Mouse (Mus musculus): ENCODE data around the gene Itgb8.

Gene Itgb8

GRCm38 (mm10) chr12:119238696-119239415 lies at the start of gene Itgb8:
Gene Itgb8 (minus strand): TSS chr12:119238802.
- peak; percentile 44 for DNase-seq (ENCODE audit: low spot score)

DNA sequence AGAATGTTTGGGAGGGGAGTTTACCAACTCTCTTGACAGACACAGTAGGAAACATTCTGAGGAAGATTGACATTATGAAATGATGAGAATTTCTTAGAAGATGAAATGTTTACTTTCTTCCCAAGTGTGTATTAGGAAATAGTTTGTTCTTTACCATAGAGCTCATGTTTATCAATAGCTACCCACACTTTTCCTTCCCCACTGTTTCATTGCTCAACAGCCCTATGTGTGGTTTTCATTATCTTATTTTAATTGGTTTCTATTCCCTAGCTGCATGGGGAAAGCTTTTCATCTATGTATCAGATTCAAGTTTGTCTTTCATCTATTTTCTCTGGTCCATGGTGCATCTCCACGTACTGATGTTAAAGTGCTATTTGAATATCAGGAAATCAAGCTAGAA lies 37.7 kb upstream of the Itgb8 start:
- DNase-seq (ENCODE audit: low spot score), result no peak

GRCm38 (mm10) chr12:119273605-119274004 lies 35.0 kb upstream of the Itgb8 start:
- no peak for DNase-seq (ENCODE audit: low spot score)

- DNase-seq (ENCODE audit: low spot score), result no peak
These were observed 33.4 kb upstream of the Itgb8 start for GRCm38 (mm10) chr12:119271964-119272363.

GRCm38 (mm10) chr12:119270036-119270435 lies 31.4 kb upstream of the Itgb8 start:
- no peak for DNase-seq (ENCODE audit: low spot score)

GRCm38 (mm10) chr12:119268723-119269122 lies 30.1 kb upstream of the Itgb8 start:
- no peak for DNase-seq (ENCODE audit: low spot score)

GRCm38 (mm10) chr12:119264506-119264905 lies 25.9 kb upstream of the Itgb8 start:
- DNase-seq (ENCODE audit: low spot score), result no peak

GRCm38 (mm10) chr12:119248581-119248980 lies 10.0 kb upstream of the Itgb8 start:
- no peak for DNase-seq (ENCODE audit: low spot score)

DNA sequence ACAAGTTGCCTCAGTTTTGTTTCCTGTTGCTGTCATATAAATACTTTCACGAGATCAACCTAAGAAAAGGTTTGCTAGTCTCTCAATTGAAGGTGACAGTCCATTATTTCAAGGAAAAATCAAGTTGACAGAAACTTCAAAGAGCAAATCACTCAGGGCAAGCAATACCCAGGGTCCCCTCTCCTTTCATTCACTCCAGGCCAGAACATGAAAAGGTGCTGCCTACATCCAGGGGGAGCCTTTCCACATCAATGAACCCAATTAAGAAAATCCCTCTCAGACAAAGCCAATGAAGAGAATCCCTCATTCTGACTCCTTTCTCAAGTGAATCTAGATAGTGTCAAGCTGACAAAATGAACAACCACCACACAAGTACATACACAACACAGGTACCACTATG lies 2.5 kb upstream of the Itgb8 start:
- DNase-seq (ENCODE audit: low spot score), result no peak

- peak; percentile 17 for DNase-seq (ENCODE audit: low spot score)
These were observed 494 bp downstream of the Itgb8 start for GRCm38 (mm10) chr12:119237921-119238695.

DNA sequence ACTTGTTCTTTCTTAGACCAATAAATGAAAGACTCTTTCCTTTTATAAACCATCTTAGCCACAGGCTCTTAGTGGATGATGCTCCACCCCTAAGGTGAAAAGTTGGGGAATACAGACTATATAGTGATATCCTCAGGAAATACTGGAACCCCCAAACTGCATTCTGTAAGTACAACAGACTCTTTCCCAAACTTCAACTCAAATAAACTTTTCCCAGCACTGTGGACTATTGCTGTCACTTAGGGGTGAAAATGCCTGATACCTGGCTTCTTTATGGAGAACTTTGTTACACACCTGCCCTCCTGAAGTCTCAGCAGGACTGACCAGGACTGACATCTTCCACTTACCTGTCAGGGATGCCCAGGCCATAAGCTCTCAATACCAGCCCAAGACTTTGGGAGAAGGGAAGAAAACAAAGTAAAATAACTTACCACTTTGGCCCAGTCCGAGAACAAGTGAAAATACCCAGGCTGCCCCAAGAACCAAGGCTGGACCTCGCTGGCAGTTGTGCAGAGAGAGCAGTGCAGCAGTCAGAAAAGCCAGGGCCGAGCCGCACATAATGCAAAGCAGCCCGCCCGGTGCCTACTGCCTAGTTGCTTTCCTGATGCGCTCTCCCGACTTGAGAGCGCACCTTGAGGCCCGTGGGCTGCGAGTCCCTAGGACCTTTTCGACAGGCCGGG lies 1.2 kb downstream of the Itgb8 start:
- DNase-seq (ENCODE audit: low spot score), result peak; percentile 4

DNA sequence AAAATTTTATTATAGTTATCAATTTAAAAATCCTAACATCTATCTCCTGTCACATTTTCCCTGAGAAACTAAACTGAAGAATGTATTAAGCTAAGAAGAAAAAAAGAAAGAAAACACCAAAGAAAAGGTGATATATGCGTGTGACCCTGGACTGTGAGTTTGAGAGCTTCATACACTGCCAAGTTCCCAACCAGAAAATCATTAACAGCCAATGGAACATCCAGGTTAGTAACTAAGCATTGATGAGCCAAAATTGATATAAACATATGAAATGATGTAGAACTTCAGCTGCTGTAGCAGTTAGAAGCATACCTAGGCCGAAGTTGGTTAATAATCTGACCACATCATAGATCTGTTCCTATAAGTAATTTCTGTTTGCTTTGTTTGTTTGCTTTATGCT lies 6.8 kb downstream of the Itgb8 start:
- DNase-seq (ENCODE audit: low spot score), result no peak

GRCm38 (mm10) chr12:119230444-119230843 lies 8.2 kb downstream of the Itgb8 start:
- DNase-seq (ENCODE audit: low spot score), result no peak

DNA sequence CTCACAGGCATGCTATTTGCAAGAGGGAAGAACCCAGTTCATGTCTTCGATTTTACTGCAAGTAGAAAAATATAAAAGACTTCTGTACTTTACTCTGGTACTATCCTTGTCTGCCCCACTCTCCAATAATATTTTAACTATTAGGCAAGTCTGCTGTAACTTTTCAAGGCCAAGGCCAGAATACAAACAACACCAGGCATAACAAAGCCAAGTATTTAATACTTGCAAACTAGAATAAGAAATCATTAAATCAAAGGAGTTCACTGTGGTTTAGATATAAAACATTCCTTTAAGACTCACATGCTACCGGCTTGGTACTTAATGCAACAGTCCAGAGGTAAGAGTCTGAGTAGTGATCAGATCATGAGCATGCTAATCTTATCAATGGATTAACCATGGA lies 9.0 kb downstream of the Itgb8 start:
- no peak for DNase-seq (ENCODE audit: low spot score)

DNA sequence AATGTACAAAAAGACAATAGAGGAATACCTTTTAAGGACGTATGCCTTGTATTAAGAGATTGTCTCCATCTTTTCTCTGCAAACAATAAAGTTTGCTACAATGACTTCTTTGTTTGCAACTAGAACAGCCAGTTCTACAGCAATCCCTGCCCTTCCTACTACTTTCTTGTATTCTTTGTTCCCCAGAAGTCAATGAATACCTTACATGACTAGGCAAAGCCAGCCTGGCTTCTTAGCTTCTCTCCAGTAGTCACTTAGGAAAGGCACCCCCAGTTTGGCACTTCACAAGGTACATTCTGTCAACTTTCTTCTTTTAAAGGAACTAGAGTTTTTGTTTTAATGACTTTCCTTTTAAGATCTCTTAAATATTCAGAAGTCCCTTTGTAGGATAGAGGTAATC lies 10.7 kb downstream of the Itgb8 start:
- no peak for DNase-seq (ENCODE audit: low spot score)

GRCm38 (mm10) chr12:119224699-119225098 lies 13.9 kb downstream of the Itgb8 start:
- DNase-seq (ENCODE audit: low spot score), result no peak

DNA sequence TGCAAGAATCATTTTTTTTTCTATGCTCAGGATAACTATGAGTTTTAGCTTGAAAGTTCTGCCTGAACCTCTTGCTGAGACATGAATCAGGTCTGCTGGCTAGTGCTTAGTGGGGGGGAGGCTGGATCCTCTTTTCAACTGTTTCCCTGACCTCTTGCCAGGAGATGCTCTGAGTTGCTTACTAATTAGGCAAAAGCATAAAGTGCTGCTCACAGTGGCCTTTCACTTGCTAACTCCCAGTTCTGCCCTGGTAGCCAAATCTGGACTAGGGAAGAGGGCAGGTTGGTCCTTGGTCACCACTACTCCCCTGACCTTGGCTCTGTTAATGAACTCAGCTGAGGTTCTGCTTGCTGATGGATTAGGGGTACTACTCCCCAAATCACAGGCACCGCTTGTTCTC lies 19.2 kb downstream of the Itgb8 start:
- no peak for DNase-seq (ENCODE audit: low spot score)

GRCm38 (mm10) chr12:119217700-119218265 lies 20.8 kb downstream of the Itgb8 start:
- DNase-seq (ENCODE audit: low spot score), result no peak

- DNase-seq (ENCODE audit: low spot score), result no peak
These were observed 23.4 kb downstream of the Itgb8 start for GRCm38 (mm10) chr12:119215225-119215624.

DNA sequence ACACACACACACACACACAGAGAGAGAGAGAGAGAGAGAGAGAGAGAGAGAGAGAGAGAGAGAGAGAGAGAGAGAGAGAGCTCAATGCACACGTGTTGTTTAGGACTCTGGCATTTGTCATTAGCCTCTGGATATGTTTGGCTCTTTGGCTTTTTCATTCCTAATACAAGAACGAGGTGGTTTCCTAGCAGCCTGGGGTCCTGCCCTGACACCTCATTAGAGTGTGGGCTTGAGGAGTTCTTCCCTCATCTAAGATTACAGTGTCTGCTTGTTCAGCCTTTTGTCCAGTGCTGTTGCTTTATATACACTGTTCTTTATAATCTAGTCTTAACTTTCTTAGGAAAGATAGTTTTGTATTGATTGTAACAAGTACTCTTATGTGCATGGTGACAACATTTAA lies 27.1 kb downstream of the Itgb8 start:
- DNase-seq (ENCODE audit: low spot score), result no peak

- DNase-seq (ENCODE audit: low spot score), result no peak
These were observed 28.0 kb downstream of the Itgb8 start for GRCm38 (mm10) chr12:119210590-119210989.

DNA sequence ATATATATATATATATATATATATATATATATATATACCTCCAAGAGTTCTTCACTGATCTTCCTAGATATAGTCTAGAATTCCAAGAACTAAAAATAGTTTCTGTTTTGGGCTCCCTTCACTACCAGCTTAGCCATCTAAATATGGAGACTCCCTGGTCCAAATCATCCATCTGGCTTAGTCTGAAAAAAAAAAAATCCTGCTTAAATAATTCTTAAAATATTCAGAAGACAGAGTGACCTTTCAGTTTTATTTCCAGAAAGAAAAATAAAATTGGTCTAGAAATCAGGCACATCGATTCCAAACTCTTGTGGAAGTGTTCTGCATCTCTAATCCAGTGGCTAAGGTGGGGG lies 28.6 kb downstream of the Itgb8 start:
- DNase-seq (ENCODE audit: low spot score), result no peak
